Mouse (Mus musculus) retina, embryonic 14.5 days (tissue): ENCODE measurements around the gene Map3k11.
A peak's percentile ranks its signal among the peaks of the same experiment; 100 is the strongest.

Source experiments
- DNase-seq: peaks from one replicate; pipeline ENCODE4 v3.0.0-alpha.2; 2015; ENCODE audit warnings: low spot score

Gene Map3k11

DNA sequence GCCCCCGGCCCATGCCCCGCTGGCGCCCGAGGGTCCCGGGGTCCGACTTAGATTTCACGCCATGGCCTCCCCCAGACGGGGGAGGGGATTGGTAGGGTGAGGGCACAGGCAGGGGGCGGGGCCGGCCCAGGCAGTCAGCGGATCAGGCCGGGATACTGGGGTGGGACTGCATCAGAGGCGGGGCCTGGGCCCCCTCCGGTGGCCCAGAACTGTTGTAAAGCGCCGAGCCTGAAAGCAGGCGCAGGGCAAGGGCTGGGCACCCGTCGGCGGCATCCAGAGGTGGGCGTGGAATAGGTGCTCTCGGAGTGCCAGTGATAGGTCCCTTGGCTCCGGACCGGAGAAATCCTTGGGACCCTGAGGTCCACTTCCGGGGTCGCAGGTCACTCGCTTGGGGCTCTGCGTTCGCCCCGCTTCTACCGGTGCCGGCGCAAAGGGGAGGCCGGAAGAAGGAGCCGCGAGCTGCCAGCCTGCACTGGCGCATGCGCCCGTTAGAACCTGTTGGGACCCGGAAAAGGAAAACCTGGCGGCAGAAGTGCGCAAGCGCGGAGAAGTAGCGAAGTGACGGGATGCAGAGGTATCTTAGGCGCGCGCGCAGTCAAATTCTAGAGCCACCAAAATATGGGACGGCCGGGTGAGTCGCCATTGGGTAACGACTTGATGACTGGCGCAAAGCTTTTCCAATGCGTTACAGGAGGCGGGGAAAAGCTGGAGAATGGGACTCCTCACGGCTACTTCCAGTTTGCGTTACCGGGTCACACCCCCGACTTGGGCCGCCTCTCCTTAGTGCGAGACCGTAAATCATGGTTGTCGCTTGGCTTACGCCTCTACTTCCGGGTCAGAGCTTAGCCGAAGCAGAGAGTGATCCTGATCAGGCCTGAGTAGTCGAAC is at the start of gene Map3k11, which contains the start of gene Pcnx3:
TSS of gene Map3k11 (plus strand) at position 543 of the 888 bp plus-strand sequence.
TSS of gene Pcnx3 (minus strand) at position 709 of the 888 bp plus-strand sequence.
- DNase-seq = peak; percentile 97

- DNase-seq = no peak
Observed at GRCm38 (mm10) chr19:5640339-5640738, 48.2 kb upstream of the Map3k11 start.

DNA sequence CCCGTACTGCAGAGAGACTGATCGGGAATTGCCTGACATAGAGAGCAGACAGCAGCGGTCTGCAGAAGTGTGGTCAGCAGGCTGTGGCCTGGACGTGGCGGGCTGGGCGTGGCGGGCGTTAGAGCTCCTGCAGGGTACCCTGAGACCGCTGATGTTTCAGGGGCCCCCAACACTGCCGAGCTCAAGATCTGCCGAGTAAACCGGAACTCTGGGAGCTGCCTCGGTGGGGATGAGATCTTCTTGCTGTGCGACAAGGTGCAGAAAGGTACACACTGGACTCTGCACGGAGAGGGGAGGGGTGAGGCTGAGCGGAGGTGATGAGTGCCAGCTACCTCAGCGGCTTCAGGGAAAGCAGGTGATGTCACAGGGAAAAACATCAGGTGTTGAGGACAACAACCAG is 47.5 kb upstream of the Map3k11 start:
- DNase-seq = no peak

GRCm38 (mm10) chr19:5641641-5642040 is 46.9 kb upstream of the Map3k11 start:
- no peak for DNase-seq

- DNase-seq = no peak
Observed at GRCm38 (mm10) chr19:5645280-5645679, 43.3 kb upstream of the Map3k11 start.

DNA sequence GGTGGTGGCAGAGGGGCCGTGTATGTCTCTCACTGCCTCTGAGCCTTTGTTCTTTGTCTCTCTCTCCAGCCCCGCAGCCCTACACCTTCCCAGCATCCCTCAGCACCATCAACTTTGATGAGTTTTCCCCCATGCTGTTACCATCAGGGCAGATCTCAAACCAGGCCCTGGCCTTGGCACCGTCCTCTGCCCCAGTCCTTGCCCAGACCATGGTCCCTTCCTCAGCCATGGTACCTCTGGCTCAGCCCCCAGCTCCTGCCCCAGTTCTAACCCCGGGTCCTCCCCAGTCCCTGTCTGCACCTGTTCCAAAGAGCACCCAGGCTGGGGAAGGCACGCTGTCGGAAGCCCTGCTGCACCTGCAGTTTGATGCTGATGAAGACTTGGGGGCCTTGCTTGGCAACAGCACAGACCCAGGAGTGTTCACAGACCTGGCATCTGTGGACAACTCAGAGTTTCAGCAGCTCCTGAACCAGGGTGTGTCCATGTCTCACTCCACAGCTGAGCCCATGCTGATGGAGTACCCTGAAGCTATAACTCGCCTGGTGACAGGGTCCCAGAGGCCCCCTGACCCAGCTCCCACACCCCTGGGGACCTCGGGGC is 41.7 kb upstream of the Map3k11 start:
- DNase-seq = no peak

DNA sequence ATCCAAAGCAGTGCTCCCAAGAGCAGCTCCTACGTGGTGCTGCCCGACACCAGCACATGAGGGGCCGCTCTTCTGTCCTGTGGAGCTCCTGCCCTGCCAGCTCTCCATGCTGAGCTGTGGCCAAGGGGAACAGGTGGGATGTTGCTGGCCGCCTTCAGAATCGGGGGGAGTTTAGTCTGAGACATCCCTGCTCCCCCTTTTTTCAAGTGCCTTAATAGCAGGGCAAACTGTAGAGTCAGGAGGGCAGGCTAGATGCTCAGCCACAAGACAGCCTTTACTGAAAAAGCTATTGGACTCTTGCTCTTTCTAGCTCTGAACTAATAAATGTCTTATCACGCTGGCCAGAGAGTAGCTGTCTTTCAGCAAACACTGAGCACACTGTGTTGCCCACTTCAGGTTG is 40.8 kb upstream of the Map3k11 start:
- DNase-seq = no peak

- DNase-seq = peak; percentile 81
Observed at GRCm38 (mm10) chr19:5648401-5649297, 39.9 kb upstream of the Map3k11 start.

DNA sequence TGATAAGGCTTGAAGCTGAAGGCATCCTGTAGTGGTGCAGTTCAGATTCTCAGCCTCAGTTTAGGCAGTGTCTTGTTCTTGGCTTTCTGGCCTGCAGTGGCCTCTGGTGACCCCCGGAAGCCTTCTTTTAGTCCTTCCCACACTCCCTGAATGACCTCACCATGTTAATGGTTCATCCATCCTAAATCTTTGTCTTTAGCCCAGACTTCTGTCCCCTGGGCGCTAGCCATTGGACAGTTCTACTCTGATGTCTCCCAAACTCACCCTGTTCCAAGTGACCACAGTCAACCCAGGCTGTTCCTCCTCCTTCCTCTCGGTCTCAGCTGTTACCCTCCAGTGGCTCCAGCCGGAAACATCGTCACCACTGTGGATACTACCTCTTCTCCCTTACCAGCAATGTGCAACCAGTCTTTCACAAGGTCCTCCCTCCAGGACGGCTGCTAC is 39.2 kb upstream of the Map3k11 start:
- no peak for DNase-seq

GRCm38 (mm10) chr19:5651502-5652274 is 36.9 kb upstream of the Map3k11 start:
- DNase-seq = no peak

DNA sequence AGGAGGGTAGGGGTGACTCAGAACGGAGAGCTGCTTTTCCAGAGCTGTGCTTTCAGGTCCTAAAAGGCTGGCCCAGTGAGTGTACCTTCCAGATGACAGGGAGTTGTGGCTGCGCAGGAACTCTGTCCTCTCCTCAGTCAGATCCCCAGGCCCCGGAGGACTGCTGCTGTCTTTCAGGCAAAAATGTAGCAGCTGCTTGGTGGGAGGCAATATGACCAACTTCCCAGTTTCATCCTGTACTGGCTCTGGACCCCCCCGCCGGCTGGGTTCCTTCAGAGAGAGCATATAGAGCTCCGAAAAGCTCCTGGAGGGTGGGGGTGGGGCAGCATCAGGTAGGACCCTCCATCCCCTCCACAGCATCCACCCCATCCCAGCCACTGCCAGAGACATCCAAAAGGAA is 36.0 kb upstream of the Map3k11 start:
- DNase-seq = no peak

GRCm38 (mm10) chr19:5653969-5654719 is 34.4 kb upstream of the Map3k11 start:
- peak; percentile 79 for DNase-seq

GRCm38 (mm10) chr19:5654720-5655298 is 33.7 kb upstream of the Map3k11 start:
- DNase-seq = peak; percentile 17

GRCm38 (mm10) chr19:5660942-5661751 is 27.4 kb upstream of the Map3k11 start:
- DNase-seq = no peak

DNA sequence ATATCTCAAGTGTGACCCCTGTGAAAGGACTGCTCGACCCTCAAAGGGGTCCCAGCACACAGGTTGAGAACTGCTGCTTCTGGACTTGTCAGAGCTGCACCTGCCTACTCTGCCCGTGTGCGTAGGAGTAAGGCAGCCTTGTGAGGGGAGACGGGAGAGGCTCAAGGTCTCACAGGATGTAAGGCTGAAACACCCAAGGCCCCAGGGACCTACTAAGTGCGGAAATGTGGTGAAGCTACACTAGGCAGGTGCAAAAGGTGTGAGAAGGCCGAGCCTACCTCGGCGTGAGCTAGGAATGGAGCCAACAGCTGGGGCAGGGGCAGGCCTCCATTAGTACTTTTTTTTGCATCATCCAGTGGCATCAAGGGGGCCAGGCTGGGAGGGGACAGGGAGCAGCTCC is 26.2 kb upstream of the Map3k11 start:
- no peak for DNase-seq

GRCm38 (mm10) chr19:5662981-5663913 is 25.3 kb upstream of the Map3k11 start, which contains the start of gene Sipa1:
Gene Sipa1, minus strand, starts transcription at chr19:5663707.
- peak; percentile 85 for DNase-seq

GRCm38 (mm10) chr19:5664669-5665257 is 23.8 kb upstream of the Map3k11 start:
- no peak for DNase-seq

DNA sequence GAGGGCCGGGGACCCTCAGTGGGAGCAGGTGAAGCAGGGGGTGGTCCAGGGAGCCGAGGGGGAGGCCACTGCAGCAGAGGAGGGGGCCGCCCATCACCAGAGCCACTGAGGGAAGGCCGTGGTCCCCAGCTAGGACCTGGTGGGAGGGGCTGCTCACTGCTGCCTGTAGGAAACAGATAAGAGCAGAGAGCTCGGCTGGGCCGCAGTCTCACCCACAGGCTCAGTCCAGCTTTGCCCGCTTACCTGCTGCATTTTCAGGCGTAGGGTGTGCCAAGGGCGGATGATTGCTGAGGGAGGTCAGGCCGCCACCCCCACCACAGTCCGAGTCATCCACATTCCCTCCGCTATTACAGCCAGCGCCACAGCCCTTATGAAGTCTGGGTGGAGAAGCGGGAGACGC is 23.1 kb upstream of the Map3k11 start:
- DNase-seq = no peak
